Mouse (Mus musculus) kidney, adult 2 months (tissue): ENCODE measurements around the gene Cdc14a.

Experiments used
- CTCF ChIP-seq: fragments of 200-500 bp; conservative IDR thresholded peaks from 2 replicates; pipeline ENCODE4 v1.5.1; 2011; ENCODE audit warnings: low read depth, mild to moderate bottlenecking, control low read depth, low read length, moderate library complexity, mixed read lengths; ENCODE audit not compliant: insufficient read depth, insufficient read length
- POLR2A ChIP-seq: fragments of 200-500 bp; IDR thresholded peaks from one replicate; pipeline ENCODE4 v1.6.1; 2011; ENCODE audit warnings: low read depth, low read length, control low read depth

DNA sequence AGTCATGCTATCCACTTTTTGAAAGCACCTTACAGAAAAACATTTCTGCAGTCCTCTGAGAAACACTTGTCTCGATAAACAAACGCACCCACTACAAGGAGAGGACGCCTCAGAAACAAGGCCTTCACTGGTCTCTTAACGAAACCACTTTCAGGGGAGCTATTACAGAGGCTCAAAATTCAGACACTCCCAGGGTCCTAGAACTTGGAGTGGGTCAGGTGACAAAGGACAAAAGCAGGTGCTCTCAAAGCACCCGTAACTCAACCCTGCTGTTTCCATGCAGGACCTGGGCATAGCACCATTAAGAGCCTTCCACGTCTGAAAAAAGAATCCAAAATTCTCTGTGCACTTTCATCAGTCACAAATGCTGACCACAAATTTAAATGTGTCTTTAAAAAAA, 26.5 kb downstream of the Cdc14a start:
- TF ChIP-seq POLR2A (no peak), CTCF (no peak)
